Mouse (Mus musculus): ENCODE measurements around the gene Gm26602.

DNA sequence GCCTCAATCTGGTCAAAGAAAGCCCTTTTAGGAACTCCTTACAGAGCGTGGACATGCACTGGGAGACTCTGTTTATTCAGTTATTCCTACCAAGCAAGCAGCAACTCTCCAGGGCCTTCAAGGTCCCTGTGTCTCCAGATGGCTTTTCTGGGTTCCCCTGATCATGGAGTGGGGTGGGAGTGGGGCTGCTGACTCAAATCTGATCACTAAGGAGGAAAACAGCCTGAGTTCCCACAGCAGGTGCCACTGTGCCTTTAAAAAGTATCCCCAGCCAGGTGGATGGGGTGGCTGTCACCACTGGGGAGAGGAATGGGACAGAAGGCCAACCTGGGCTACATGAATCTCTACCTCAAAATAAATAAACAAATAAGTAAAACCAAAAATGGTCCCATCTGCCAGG, 32.3 kb downstream of the Gm26602 start:
- TF ChIP-seq GATA1 (IDR thresholded peaks at IDR 0.05; ENCODE audit: low read length) (no peak), TAL1 (IDR thresholded peaks at IDR 0.05; ENCODE audit: low read length) (no peak)
